Mouse (Mus musculus) myocyte (in vitro differentiated cells): ENCODE data around the gene Lmtk2.

ENCODE experiments used
- POLR2A ChIP-seq: IDR thresholded peaks from one replicate; pipeline ENCODE4 v1.6.1; 2011; ENCODE audit warnings: low read depth, mild to moderate bottlenecking, control low read depth, moderate library complexity; ENCODE audit not compliant: insufficient read length
- TCF12 ChIP-seq: IDR thresholded peaks from one replicate; pipeline ENCODE4 v1.6.1; 2011; ENCODE audit warnings: mild to moderate bottlenecking, control low read depth; ENCODE audit not compliant: poor library complexity, insufficient read depth, severe bottlenecking
- USF1 ChIP-seq: IDR thresholded peaks from one replicate; pipeline ENCODE4 v1.6.1; 2011; ENCODE audit warnings: low read depth, mild to moderate bottlenecking, control low read depth, moderate library complexity

DNA sequence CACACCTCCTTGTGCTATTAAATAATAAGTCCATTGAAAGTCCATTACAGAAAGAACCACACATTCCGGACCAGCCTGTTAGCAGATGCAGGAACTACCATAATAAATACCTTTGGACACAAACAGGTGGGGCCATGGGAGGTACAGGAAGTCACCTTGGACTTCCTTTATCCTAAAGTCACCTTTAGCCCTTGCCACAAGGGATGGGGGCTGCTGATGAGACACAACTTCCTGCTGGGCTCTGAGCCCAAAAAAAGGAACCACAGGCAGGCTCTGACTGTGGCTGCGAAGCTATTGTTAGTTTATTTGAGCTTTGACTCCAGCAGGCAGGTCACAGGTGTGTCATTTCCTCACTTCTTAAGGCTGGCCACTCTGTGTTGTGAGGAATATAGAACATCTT lies 13.7 kb upstream of the Lmtk2 start:
- TF ChIP-seq POLR2A (no peak), USF1 (no peak), TCF12 (no peak)
